Mouse (Mus musculus) olfactory bulb, adult 2 months (tissue): ENCODE results near the gene Frem2. TPM values are rescaled to one million over a fixed set of nuclear protein-coding genes. Genes with fewer than 3 reads are reported as not detected.
A peak's percentile ranks its signal among the peaks of the same experiment; 100 is the strongest.

Experiments used
- H3K27ac ChIP-seq: fragments of 200-500 bp; 2 replicates; pipeline ENCODE4 v1.5.1; 2012; ENCODE audit warnings: low read depth, low read length; ENCODE audit not compliant: insufficient read depth
- H3K4me1 ChIP-seq: fragments of 200-500 bp; 2 replicates; pipeline ENCODE4 v1.6.1; 2012; ENCODE audit warnings: low read length; ENCODE audit not compliant: control insufficient read depth, insufficient read depth
- H3K4me3 ChIP-seq: fragments of 200-500 bp; 2 replicates; pipeline ENCODE4 v1.5.1; 2012; ENCODE audit warnings: mild to moderate bottlenecking, low read depth, low read length, moderate library complexity; ENCODE audit not compliant: insufficient read depth
- CTCF ChIP-seq: fragments of 200-500 bp; IDR thresholded peaks from 2 replicates; pipeline ENCODE4 v1.5.1; 2012; ENCODE audit warnings: low read depth, mild to moderate bottlenecking, low read length, moderate library complexity; ENCODE audit not compliant: insufficient read depth
- POLR2A ChIP-seq: fragments of 200-500 bp; IDR thresholded peaks from 2 replicates; pipeline ENCODE4 v1.6.1; 2012; ENCODE audit warnings: mild to moderate bottlenecking, low read depth, low read length, moderate library complexity; ENCODE audit not compliant: insufficient read depth
- WGBS: fragments of 180-500 bp; shearing (Covaris S2); methylation state at CpG from one replicate; pipeline ENCODE4 v1.1.7; 2018; 5-methylcytosine and 5-hydroxymethylcytosine counted together
- polyA plus RNA-seq: library from polyadenylated mRNA; stranded (reverse); fragments of >200 nt; gene quantifications from 2 replicates; pipeline ENCODE4 v1.2.4, GENCODE M21; 2012; ENCODE audit warnings: low replicate concordance; ENCODE audit not compliant: missing spikeins, insufficient read depth, insufficient read length

Frem2 gene
- polyA plus RNA-seq, 1 experiment: not detected

- WGBS: 68% methylated on average over 2 of the region's 2 CpGs
- no peak overlapping the region for H3K4me3 ChIP-seq
- TF ChIP-seq POLR2A: no peak
- no peak for TF ChIP-seq CTCF
- H3K27ac ChIP-seq: no peak overlapping the region
- no peaks in the 10 kb centered on the region for H3K4me1 ChIP-seq
Observed at GRCm38 (mm10) chr3:53669736-53670135, 12.6 kb upstream of the Frem2 start.

- Histone ChIP-seq H3K27ac (no peak overlapping the region), H3K4me1 (peaks cover 18% of the 10 kb centered on the region), H3K4me3 (peak overlapping the region; percentile 37)
- no peak for TF ChIP-seq CTCF
- no peak for TF ChIP-seq POLR2A
- 8% methylated on average over 21 of the region's 21 CpGs for WGBS
Observed at GRCm38 (mm10) chr3:53657744-53658534, 784 bp upstream of the Frem2 start.

GRCm38 (mm10) chr3:53656328-53656877, 752 bp downstream of the Frem2 start:
- WGBS: under 1% methylated on average over 42 of the region's 42 CpGs
- Histone ChIP-seq H3K4me3 (peak overlapping the region; percentile 37), H3K27ac (no peak overlapping the region), H3K4me1 (peaks cover 18% of the 10 kb centered on the region)
- no peak for TF ChIP-seq CTCF

- no peak for TF ChIP-seq CTCF
- TF ChIP-seq POLR2A: no peak
- WGBS: 92% methylated on average over 13 of the region's 13 CpGs
- no peak overlapping the region for H3K27ac ChIP-seq
- H3K4me3 ChIP-seq: no peak overlapping the region
- H3K4me1 ChIP-seq: peaks cover 18% of the 10 kb centered on the region
Observed at GRCm38 (mm10) chr3:53655343-53655742, 1.8 kb downstream of the Frem2 start.

- H3K4me3 ChIP-seq: no peak overlapping the region
- TF ChIP-seq POLR2A: no peak
- TF ChIP-seq CTCF: no peak
- no peaks in the 10 kb centered on the region for H3K4me1 ChIP-seq
- no peak overlapping the region for H3K27ac ChIP-seq
- 35% methylated on average over 8 of the region's 8 CpGs for WGBS
Observed at GRCm38 (mm10) chr3:53650003-53650748, 7.0 kb downstream of the Frem2 start.

GRCm38 (mm10) chr3:53649425-53649824, 7.7 kb downstream of the Frem2 start:
- H3K27ac ChIP-seq: no peak overlapping the region
- WGBS: 71% methylated on average over 4 of the region's 4 CpGs
- H3K4me1 ChIP-seq: no peaks in the 10 kb centered on the region
- TF ChIP-seq POLR2A (no peak), CTCF (no peak)
- no peak overlapping the region for H3K4me3 ChIP-seq

GRCm38 (mm10) chr3:53648902-53649301, 8.3 kb downstream of the Frem2 start:
- TF ChIP-seq CTCF: no peak
- TF ChIP-seq POLR2A: no peak
- no peak overlapping the region for H3K4me3 ChIP-seq
- no peaks in the 10 kb centered on the region for H3K4me1 ChIP-seq
- no peak overlapping the region for H3K27ac ChIP-seq
- 91% methylated on average over 4 of the region's 4 CpGs for WGBS

- TF ChIP-seq POLR2A (no peak), CTCF (no peak)
- Histone ChIP-seq H3K4me1 (peaks cover 4% of the 10 kb centered on the region), H3K27ac (no peak overlapping the region), H3K4me3 (no peak overlapping the region)
- WGBS: 49% methylated on average over 3 of the region's 3 CpGs
Observed at GRCm38 (mm10) chr3:53635948-53636347, 21.2 kb downstream of the Frem2 start.

- no peak overlapping the region for H3K27ac ChIP-seq
- no peak overlapping the region for H3K4me3 ChIP-seq
Observed at GRCm38 (mm10) chr3:53631126-53631525, 26.0 kb downstream of the Frem2 start.

More at GRCm38 (mm10) chr3:53631126-53631525, 26.0 kb downstream of the Frem2 start:
- H3K4me1 ChIP-seq: peaks cover 4% of the 10 kb centered on the region
- TF ChIP-seq POLR2A: no peak
- no peak for TF ChIP-seq CTCF
- WGBS: 51% methylated on average over 14 of the region's 14 CpGs
